Mouse (Mus musculus): ENCODE results near the gene C1s1. TPM values are rescaled to one million over a fixed set of nuclear protein-coding genes. Genes with fewer than 3 reads are reported as not detected.

The C1s1 gene
- polyA plus RNA-seq, 1 experiment from 2014 or later: 130 TPM

DNA sequence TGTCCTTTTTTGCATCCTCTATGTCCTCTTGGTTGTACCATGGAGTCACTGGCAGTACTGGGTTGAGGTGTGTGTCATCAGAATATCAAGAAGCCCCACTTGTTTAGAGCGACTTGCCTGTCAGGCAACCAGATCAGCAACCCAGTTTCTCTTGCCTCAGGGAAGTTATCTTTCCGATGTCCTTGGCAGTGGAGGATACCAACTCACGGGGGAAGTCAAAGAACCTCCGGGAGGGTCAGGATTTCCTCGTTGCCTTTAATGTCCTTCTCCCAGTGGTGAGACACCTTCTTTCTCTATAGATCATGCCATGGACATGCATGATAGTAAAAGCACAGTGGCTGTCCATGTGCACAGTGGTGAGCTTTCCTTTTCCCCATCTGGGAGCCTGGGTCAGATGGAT is 40.1 kb downstream of the C1s1 start:
- DNase-seq: no peak
- H3K36me3 ChIP-seq (replicated peaks; ENCODE audit: insufficient read depth, low read length): no peaks in the 10 kb centered on the region; the same call in 1 of the 2 replicates
- no peak overlapping the region for H3K4me3 ChIP-seq (ENCODE audit: low read depth, low read length)
- H3K9ac ChIP-seq (replicated peaks): no peak overlapping the region
- WGBS (ENCODE audit: insufficient replicate concordance): 66% methylated on average over 5 of the region's 5 CpGs
- no peak for ATAC-seq
- TF ChIP-seq EP300 (IDR thresholded peaks at IDR 0.05; ENCODE audit: low read depth) (no peak), CTCF (IDR thresholded peaks at IDR 0.05; ENCODE audit: low read depth) (no peak)
- H3K4me1 ChIP-seq (ENCODE audit: insufficient read depth): peaks cover 23% of the 10 kb centered on the region
- no peaks in the 10 kb centered on the region for H3K27me3 ChIP-seq (ENCODE audit: insufficient read depth, low read length)
- H3K4me2 ChIP-seq (ENCODE audit: low read depth, low read length): no peak overlapping the region
- no peaks in the 10 kb centered on the region for H3K9me3 ChIP-seq (ENCODE audit: low read length)
- no peak overlapping the region for H3K27ac ChIP-seq (ENCODE audit: low read depth)

GRCm38 (mm10) chr6:124501473-124501872 is 40.7 kb downstream of the C1s1 start:
- peaks cover 23% of the 10 kb centered on the region for H3K4me1 ChIP-seq (ENCODE audit: insufficient read depth)
- H3K9ac ChIP-seq (replicated peaks): no peak overlapping the region
- 73% methylated on average over 4 of the region's 4 CpGs for WGBS (ENCODE audit: insufficient replicate concordance)
- H3K36me3 ChIP-seq (replicated peaks; ENCODE audit: insufficient read depth, low read length): no peaks in the 10 kb centered on the region; the same call in 1 of the 2 replicates
- H3K4me2 ChIP-seq (ENCODE audit: low read depth, low read length): no peak overlapping the region
- no peaks in the 10 kb centered on the region for H3K9me3 ChIP-seq (ENCODE audit: low read length)
- H3K27ac ChIP-seq (ENCODE audit: low read depth): no peak overlapping the region
- no peak overlapping the region for H3K4me3 ChIP-seq (ENCODE audit: low read depth, low read length)
- TF ChIP-seq EP300 (IDR thresholded peaks at IDR 0.05; ENCODE audit: low read depth) (no peak), CTCF (IDR thresholded peaks at IDR 0.05; ENCODE audit: low read depth) (no peak)
- ATAC-seq: no peak
- no peak for DNase-seq
- no peaks in the 10 kb centered on the region for H3K27me3 ChIP-seq (ENCODE audit: insufficient read depth, low read length)

- 54% methylated on average over 10 of the region's 10 CpGs for WGBS (ENCODE audit: insufficient replicate concordance)
- Histone ChIP-seq H3K27ac (ENCODE audit: low read depth) (peak overlapping the region; percentile 34), H3K4me2 (ENCODE audit: low read depth, low read length) (peak overlapping the region; percentile 36; the same call in 1 of the 2 replicates), H3K4me1 (ENCODE audit: insufficient read depth) (peaks cover 23% of the 10 kb centered on the region), H3K9me3 (ENCODE audit: low read length) (no peaks in the 10 kb centered on the region), H3K9ac (replicated peaks) (no peak overlapping the region), H3K4me3 (ENCODE audit: low read depth, low read length) (no peak overlapping the region), H3K36me3 (replicated peaks; ENCODE audit: insufficient read depth, low read length) (no peaks in the 10 kb centered on the region), H3K27me3 (ENCODE audit: insufficient read depth, low read length) (no peaks in the 10 kb centered on the region)
- DNase-seq: no peak
- no peak for TF ChIP-seq EP300 (IDR thresholded peaks at IDR 0.05; ENCODE audit: low read depth)
- no peak for TF ChIP-seq CTCF (IDR thresholded peaks at IDR 0.05; ENCODE audit: low read depth)
- peak; percentile 81 for ATAC-seq
These were observed 42.1 kb downstream of the C1s1 start for GRCm38 (mm10) chr6:124499914-124500566.

DNA sequence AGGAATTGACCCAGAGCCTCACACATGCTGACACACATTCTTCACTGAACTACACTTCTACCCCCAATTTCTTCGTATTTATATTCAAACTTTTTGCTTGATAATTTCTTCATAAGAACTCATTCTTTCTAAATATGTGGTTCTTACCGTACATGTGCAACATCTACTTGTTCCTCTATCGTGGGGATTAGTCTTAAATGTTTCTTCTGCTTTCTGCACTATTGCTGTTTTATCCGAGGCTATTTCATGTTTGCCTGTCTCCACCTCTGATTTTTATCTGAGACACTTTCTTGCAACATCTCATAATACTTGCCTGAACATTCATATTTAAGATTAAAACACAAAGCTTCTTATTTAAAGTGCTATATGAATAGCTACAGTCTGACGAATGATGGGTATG is 46.1 kb downstream of the C1s1 start:
- H3K36me3 ChIP-seq (replicated peaks; ENCODE audit: insufficient read depth, low read length): no peaks in the 10 kb centered on the region
- ATAC-seq: no peak
- H3K4me1 ChIP-seq (ENCODE audit: insufficient read depth): peaks cover 24% of the 10 kb centered on the region
- TF ChIP-seq CTCF (IDR thresholded peaks at IDR 0.05; ENCODE audit: low read depth) (no peak), EP300 (IDR thresholded peaks at IDR 0.05; ENCODE audit: low read depth) (no peak)
- DNase-seq: no peak
- no peak overlapping the region for H3K4me2 ChIP-seq (ENCODE audit: low read depth, low read length)
- no peaks in the 10 kb centered on the region for H3K9me3 ChIP-seq (ENCODE audit: low read length)
- no peak overlapping the region for H3K4me3 ChIP-seq (ENCODE audit: low read depth, low read length)
- WGBS (ENCODE audit: insufficient replicate concordance): 65% methylated on average over 5 of the region's 5 CpGs
- no peak overlapping the region for H3K9ac ChIP-seq (replicated peaks)
- no peaks in the 10 kb centered on the region for H3K27me3 ChIP-seq (ENCODE audit: insufficient read depth, low read length)
- H3K27ac ChIP-seq (ENCODE audit: low read depth): peak overlapping the region; percentile 44

- H3K4me2 ChIP-seq (ENCODE audit: low read depth, low read length): peak overlapping the region; percentile 66
- H3K4me3 ChIP-seq (ENCODE audit: low read depth, low read length): peak overlapping the region; percentile 24
- H3K27ac ChIP-seq (ENCODE audit: low read depth): peak overlapping the region; percentile 89
These were observed 48.3 kb downstream of the C1s1 start for GRCm38 (mm10) chr6:124493886-124494285.

GRCm38 (mm10) chr6:124492842-124493561 is 49.2 kb downstream of the C1s1 start, which contains the start of gene C1rl:
TSS of gene C1rl (plus strand) at chr6:124493113.
- H3K27me3 ChIP-seq (ENCODE audit: insufficient read depth, low read length): no peaks in the 10 kb centered on the region
- peak; percentile 89 for DNase-seq
- peak within 1 kb of the TSS; percentile 89 for H3K27ac ChIP-seq (ENCODE audit: low read depth)
- 0% methylated on average over 1 of the region's 4 CpGs for WGBS (ENCODE audit: insufficient replicate concordance)
- peaks cover 26% of the 10 kb centered on the region for H3K4me1 ChIP-seq (ENCODE audit: insufficient read depth)
- H3K9me3 ChIP-seq (ENCODE audit: low read length): no peaks in the 10 kb centered on the region
- H3K4me2 ChIP-seq (ENCODE audit: low read depth, low read length): peak within 1 kb of the TSS; percentile 66
- H3K4me3 ChIP-seq (ENCODE audit: low read depth, low read length): peak within 1 kb of the TSS; percentile 24
- peak within 1 kb of the TSS; percentile 54 for H3K9ac ChIP-seq (replicated peaks)
- ATAC-seq: peak; percentile 94
- TF ChIP-seq EP300 (IDR thresholded peaks at IDR 0.05; ENCODE audit: low read depth) (peak; percentile 74; the same call in 1 of the 2 replicates), CTCF (IDR thresholded peaks at IDR 0.05; ENCODE audit: low read depth) (peak; percentile 89)
- H3K36me3 ChIP-seq (replicated peaks; ENCODE audit: insufficient read depth, low read length): no peaks in the 10 kb centered on the region

More at GRCm38 (mm10) chr6:124493886-124494285, 48.3 kb downstream of the C1s1 start:
- peaks cover 26% of the 10 kb centered on the region for H3K4me1 ChIP-seq (ENCODE audit: insufficient read depth)
- no peaks in the 10 kb centered on the region for H3K9me3 ChIP-seq (ENCODE audit: low read length)
- ATAC-seq: peak; percentile 1; the same call in 1 of the 2 replicates
- H3K36me3 ChIP-seq (replicated peaks; ENCODE audit: insufficient read depth, low read length): no peaks in the 10 kb centered on the region
- DNase-seq: no peak
- H3K27me3 ChIP-seq (ENCODE audit: insufficient read depth, low read length): no peaks in the 10 kb centered on the region
- TF ChIP-seq EP300 (IDR thresholded peaks at IDR 0.05; ENCODE audit: low read depth) (no peak), CTCF (IDR thresholded peaks at IDR 0.05; ENCODE audit: low read depth) (no peak)
- H3K9ac ChIP-seq (replicated peaks): peak overlapping the region; percentile 54
- 53% methylated on average over 5 of the region's 5 CpGs for WGBS (ENCODE audit: insufficient replicate concordance)
